Mouse (Mus musculus): ENCODE measurements around the gene Olfml3.

Olfml3 gene

DNA sequence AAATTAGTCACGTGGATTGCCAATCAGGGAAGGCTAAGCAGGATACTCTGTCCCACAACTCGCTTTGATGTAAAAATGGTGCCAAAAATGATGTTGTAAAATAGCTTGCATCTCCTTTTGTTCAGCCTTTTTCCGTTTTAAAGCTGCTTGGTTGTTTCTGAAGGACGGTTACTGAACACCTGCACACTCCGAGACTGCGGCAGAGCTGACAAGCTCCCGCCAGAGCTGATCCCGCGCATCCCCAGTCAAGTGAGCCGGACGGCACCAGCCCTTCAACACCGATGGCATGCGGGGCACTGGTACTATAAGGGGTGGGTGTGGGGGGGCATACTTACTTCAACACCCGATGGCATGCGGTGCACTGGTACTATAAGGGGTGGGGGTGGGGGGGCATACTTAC, 36.2 kb upstream of the Olfml3 start:
- Histone ChIP-seq H3K27me3 (ENCODE audit: insufficient read depth, low read length) (no peaks in the 10 kb centered on the region), H3K4me3 (replicated peaks; ENCODE audit: low read length) (0 out of 2 replicates have a peak overlapping the region, but pooled peaks have one; percentile 7), H3K4me1 (replicated peaks; ENCODE audit: low read depth, low read length) (peaks cover 75% of the 10 kb centered on the region), H3K36me3 (ENCODE audit: insufficient read depth, low read length) (peaks cover 51% of the 10 kb centered on the region), H3K9me3 (ENCODE audit: low read length) (no peaks in the 10 kb centered on the region)
- TF ChIP-seq NANOG (IDR thresholded peaks at IDR 0.05; ENCODE audit: borderline replicate concordance, low read length) (no peak), POU5F1 (IDR thresholded peaks at IDR 0.05; ENCODE audit: borderline replicate concordance, low read length) (no peak), CTCF (conservative IDR thresholded peaks at IDR 0.05; ENCODE audit: low read length) (no peak)

DNA sequence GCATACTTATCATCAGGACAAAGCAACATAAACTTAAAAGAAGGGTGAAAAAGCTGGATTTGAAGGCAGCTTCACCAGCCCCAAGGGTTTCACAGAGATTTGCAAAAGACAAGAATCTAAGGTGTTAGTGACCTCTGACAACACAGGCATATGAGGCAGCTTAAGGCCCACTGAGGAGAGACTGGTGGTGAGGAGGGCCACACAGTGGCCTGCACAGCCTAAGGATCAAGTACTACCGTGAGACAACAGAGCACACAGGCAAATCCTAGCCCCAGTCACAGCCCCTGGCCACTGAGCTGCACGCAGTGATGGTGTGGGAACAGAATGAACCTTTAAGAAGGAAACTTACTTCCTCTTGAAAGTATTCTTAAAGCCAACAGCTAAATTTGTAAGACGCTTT, 35.7 kb upstream of the Olfml3 start:
- 0 out of 2 replicates have a peak overlapping the region, but pooled peaks have one; percentile 7 for H3K4me3 ChIP-seq (replicated peaks; ENCODE audit: low read length)
- peaks cover 76% of the 10 kb centered on the region for H3K4me1 ChIP-seq (replicated peaks; ENCODE audit: low read depth, low read length)
- no peaks in the 10 kb centered on the region for H3K27me3 ChIP-seq (ENCODE audit: insufficient read depth, low read length)
- no peaks in the 10 kb centered on the region for H3K9me3 ChIP-seq (ENCODE audit: low read length)
- peaks cover 54% of the 10 kb centered on the region for H3K36me3 ChIP-seq (ENCODE audit: insufficient read depth, low read length)
- TF ChIP-seq NANOG (IDR thresholded peaks at IDR 0.05; ENCODE audit: borderline replicate concordance, low read length) = no peak
- no peak for TF ChIP-seq POU5F1 (IDR thresholded peaks at IDR 0.05; ENCODE audit: borderline replicate concordance, low read length)
- TF ChIP-seq CTCF (conservative IDR thresholded peaks at IDR 0.05; ENCODE audit: low read length) = no peak

DNA sequence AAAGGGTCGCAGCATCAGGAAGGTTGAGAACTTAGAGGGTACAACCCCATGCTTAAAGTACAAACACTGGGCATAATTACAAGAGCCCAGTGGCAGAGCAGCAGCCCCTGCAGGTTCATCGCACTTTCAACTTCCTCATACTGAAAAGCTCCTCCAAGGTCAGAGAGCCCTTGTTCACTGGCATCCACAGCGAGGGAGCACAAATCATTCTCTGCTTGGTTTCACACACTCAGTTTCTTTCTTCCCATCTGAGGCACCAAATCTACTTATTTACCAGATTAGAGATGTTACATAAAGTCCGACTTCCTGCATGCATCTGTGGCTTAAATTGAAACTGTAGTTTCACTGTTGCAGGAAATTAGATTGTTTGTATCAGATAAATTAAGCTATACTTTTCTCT, 35.0 kb upstream of the Olfml3 start:
- Histone ChIP-seq H3K4me1 (replicated peaks; ENCODE audit: low read depth, low read length) (peaks cover 76% of the 10 kb centered on the region), H3K27me3 (ENCODE audit: insufficient read depth, low read length) (no peaks in the 10 kb centered on the region), H3K36me3 (ENCODE audit: insufficient read depth, low read length) (peaks cover 53% of the 10 kb centered on the region), H3K9me3 (ENCODE audit: low read length) (no peaks in the 10 kb centered on the region), H3K4me3 (replicated peaks; ENCODE audit: low read length) (no peak overlapping the region)
- TF ChIP-seq NANOG (IDR thresholded peaks at IDR 0.05; ENCODE audit: borderline replicate concordance, low read length) (no peak), POU5F1 (IDR thresholded peaks at IDR 0.05; ENCODE audit: borderline replicate concordance, low read length) (no peak), CTCF (conservative IDR thresholded peaks at IDR 0.05; ENCODE audit: low read length) (no peak)

DNA sequence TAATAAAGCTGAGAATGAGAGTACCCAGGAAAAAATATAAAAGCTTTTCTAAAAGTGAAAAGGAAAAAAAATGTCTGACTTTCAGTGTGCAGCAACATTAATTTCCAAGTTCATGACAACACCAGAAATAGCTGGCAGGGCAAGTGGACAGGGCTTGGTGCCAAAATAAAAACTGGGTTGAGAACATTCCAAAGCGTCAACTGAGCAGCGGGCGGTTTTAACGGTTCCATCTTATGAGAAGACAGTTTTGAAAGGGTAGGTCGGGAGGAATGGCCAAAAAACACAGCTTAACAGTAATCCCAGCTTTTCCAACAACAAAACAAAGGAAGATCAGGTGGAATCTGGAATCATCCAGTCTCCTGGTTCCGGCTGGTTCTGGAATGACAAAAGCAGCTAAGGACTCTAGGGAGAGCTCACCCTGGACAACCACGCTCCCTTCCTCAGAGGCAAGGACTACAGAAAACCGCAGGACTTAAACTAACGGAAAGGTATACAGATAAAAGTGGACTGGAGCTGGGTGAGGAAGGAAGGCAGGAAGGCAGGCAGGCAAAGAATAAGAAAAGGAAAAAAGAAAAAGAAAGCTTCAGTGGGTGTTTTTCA, 33.8 kb upstream of the Olfml3 start:
- H3K36me3 ChIP-seq (ENCODE audit: insufficient read depth, low read length) = peaks cover 41% of the 10 kb centered on the region
- no peaks in the 10 kb centered on the region for H3K9me3 ChIP-seq (ENCODE audit: low read length)
- TF ChIP-seq NANOG (IDR thresholded peaks at IDR 0.05; ENCODE audit: borderline replicate concordance, low read length) (peak; percentile 13; the same call in 1 of the 2 replicates), POU5F1 (IDR thresholded peaks at IDR 0.05; ENCODE audit: borderline replicate concordance, low read length) (no peak)
- H3K4me1 ChIP-seq (replicated peaks; ENCODE audit: low read depth, low read length) = peaks cover 76% of the 10 kb centered on the region
- H3K27me3 ChIP-seq (ENCODE audit: insufficient read depth, low read length) = no peaks in the 10 kb centered on the region
- peak overlapping the region; percentile 7; the same call in 1 of the 2 replicates for H3K4me3 ChIP-seq (replicated peaks; ENCODE audit: low read length)

DNA sequence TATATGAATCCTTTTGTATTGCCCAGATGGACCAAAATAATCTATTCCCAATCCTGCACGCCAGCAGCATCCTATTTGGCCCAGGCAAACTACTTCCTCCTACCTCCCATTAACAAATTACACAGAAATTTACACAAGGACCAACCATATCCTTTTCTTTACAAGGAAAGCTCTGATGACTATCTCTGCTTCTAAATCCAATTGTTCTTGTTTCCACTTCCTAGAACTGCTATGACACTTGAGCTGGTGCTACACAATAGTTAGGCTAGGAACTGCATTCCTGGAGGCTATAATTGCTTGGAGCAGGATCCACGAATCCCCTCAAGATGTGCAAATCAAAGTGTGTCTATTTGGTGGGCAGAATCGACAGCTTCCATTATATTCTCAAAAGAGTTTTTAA, 29.0 kb upstream of the Olfml3 start:
- H3K4me1 ChIP-seq (replicated peaks; ENCODE audit: low read depth, low read length) = peaks cover 65% of the 10 kb centered on the region

DNA sequence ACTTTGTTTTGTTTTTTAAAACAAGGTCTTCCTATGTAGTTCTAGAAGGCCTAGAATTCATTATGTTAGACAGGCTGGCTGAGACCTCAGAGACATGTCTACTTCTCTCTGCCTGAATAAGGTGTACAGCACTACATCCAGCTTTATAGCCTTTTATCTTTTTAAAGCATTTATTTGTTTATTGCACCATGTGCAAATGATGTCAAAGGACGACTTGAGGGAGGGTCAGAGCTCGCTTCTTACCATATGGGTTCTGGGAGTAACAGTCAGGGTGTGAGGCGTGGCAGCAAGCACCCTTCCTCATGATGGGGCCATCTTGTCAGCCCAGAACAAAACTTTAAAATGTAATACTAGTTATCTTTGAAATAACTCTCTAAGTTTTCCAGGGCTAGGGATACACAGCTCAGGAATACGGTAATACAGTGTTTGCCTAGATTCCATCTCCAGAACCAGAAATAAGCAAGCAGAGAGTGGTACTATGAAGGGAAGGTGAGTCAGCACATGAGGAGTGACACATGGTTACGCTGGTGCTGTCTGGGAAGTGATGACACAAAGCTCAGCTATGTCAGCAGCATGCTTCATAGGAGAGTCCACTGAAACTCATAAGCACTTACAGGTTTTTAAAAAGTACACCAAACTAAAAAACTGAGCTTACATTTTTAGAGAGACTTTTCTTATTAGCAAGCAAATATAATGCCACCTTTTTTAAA, 21.6 kb upstream of the Olfml3 start:
- TF ChIP-seq CTCF (conservative IDR thresholded peaks at IDR 0.05; ENCODE audit: low read length) (no peak), NANOG (IDR thresholded peaks at IDR 0.05; ENCODE audit: borderline replicate concordance, low read length) (no peak), POU5F1 (IDR thresholded peaks at IDR 0.05; ENCODE audit: borderline replicate concordance, low read length) (no peak)
- Histone ChIP-seq H3K4me1 (replicated peaks; ENCODE audit: low read depth, low read length) (peaks cover 67% of the 10 kb centered on the region), H3K36me3 (ENCODE audit: insufficient read depth, low read length) (peaks cover 71% of the 10 kb centered on the region), H3K4me3 (replicated peaks; ENCODE audit: low read length) (no peak overlapping the region), H3K9me3 (ENCODE audit: low read length) (no peaks in the 10 kb centered on the region), H3K27me3 (ENCODE audit: insufficient read depth, low read length) (no peaks in the 10 kb centered on the region)

More for the DNA sequence above, 29.0 kb upstream of the Olfml3 start:
- Histone ChIP-seq H3K27me3 (ENCODE audit: insufficient read depth, low read length) (no peaks in the 10 kb centered on the region), H3K36me3 (ENCODE audit: insufficient read depth, low read length) (peaks cover 52% of the 10 kb centered on the region), H3K9me3 (ENCODE audit: low read length) (no peaks in the 10 kb centered on the region), H3K4me3 (replicated peaks; ENCODE audit: low read length) (no peak overlapping the region)
- no peak for TF ChIP-seq NANOG (IDR thresholded peaks at IDR 0.05; ENCODE audit: borderline replicate concordance, low read length)
- no peak for TF ChIP-seq CTCF (conservative IDR thresholded peaks at IDR 0.05; ENCODE audit: low read length)
- TF ChIP-seq POU5F1 (IDR thresholded peaks at IDR 0.05; ENCODE audit: borderline replicate concordance, low read length) = no peak

DNA sequence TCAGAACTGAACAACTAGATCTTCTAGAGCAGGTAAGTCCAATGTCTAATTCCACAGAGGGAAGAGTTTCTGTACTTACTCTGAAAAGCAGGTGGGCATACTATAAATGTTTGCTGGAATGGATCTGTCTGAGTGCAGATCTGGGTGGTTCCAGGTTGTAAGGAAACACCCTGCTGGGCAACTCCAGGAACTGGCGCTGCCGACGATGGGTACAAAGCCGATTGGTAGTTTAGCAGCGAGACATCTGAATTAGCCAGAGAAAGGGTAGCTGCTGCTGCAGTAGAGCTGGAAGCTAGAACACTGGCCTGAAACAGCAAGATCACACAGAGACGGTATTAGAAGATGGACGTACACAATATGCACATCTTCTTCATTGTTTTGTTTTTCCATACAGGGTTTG, 20.7 kb upstream of the Olfml3 start:
- Histone ChIP-seq H3K27me3 (ENCODE audit: insufficient read depth, low read length) (no peaks in the 10 kb centered on the region), H3K4me1 (replicated peaks; ENCODE audit: low read depth, low read length) (peaks cover 67% of the 10 kb centered on the region), H3K36me3 (ENCODE audit: insufficient read depth, low read length) (peaks cover 71% of the 10 kb centered on the region), H3K9me3 (ENCODE audit: low read length) (no peaks in the 10 kb centered on the region), H3K4me3 (replicated peaks; ENCODE audit: low read length) (no peak overlapping the region)
- TF ChIP-seq CTCF (conservative IDR thresholded peaks at IDR 0.05; ENCODE audit: low read length) = 0 out of 2 replicates have a peak, but pooled peaks have one; percentile 4
- TF ChIP-seq POU5F1 (IDR thresholded peaks at IDR 0.05; ENCODE audit: borderline replicate concordance, low read length) = no peak

DNA sequence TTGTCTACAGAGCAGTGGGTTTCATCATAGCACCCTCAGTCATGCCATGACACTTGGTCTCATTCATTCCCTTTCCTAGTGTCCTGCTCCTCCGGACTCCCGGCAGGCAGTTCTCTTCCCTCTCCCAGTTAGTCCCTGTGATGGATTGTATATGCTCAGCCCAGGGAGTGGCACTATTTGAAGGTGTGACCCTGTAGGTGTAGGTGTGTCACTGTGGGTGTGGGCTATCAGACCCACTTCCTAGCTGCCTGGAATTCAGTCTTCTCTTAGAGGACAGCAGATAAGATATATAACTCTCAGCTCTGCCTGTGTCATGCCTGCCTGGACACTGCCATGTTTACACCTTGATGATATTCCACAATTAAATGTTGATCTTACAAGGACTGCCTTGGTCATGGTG, 19.1 kb upstream of the Olfml3 start:
- TF ChIP-seq NANOG (IDR thresholded peaks at IDR 0.05; ENCODE audit: borderline replicate concordance, low read length) (no peak), POU5F1 (IDR thresholded peaks at IDR 0.05; ENCODE audit: borderline replicate concordance, low read length) (no peak), CTCF (conservative IDR thresholded peaks at IDR 0.05; ENCODE audit: low read length) (no peak)
- H3K9me3 ChIP-seq (ENCODE audit: low read length) = no peaks in the 10 kb centered on the region
- no peaks in the 10 kb centered on the region for H3K27me3 ChIP-seq (ENCODE audit: insufficient read depth, low read length)
- peaks cover 62% of the 10 kb centered on the region for H3K4me1 ChIP-seq (replicated peaks; ENCODE audit: low read depth, low read length)
- peaks cover 75% of the 10 kb centered on the region for H3K36me3 ChIP-seq (ENCODE audit: insufficient read depth, low read length)
- no peak overlapping the region for H3K4me3 ChIP-seq (replicated peaks; ENCODE audit: low read length)

Data from E14TG2a.4 (cell line).